Mouse (Mus musculus): ENCODE results near the gene Ltbp2. TPM values are rescaled to one million over a fixed set of nuclear protein-coding genes. Genes with fewer than 3 reads are reported as not detected.

Gene Ltbp2
- polyA plus RNA-seq, 1 experiment, result 19.7 TPM

- Histone ChIP-seq H3K79me2 (ENCODE audit: control insufficient read depth, insufficient read depth) (no peaks in the 10 kb centered on the region), H3K4me2 (ENCODE audit: low read depth) (no peak overlapping the region), H3K4me3 (no peak overlapping the region), H3K36me3 (ENCODE audit: control insufficient read depth, insufficient read depth) (no peaks in the 10 kb centered on the region), H3K27me3 (ENCODE audit: control insufficient read depth, insufficient read depth, insufficient read length) (no peaks in the 10 kb centered on the region), H3ac (ENCODE audit: control insufficient read depth, insufficient read length) (no peak overlapping the region)
- TF ChIP-seq REST (IDR thresholded peaks at IDR 0.05; ENCODE audit: insufficient read depth, insufficient read length), result no peak
- TF ChIP-seq CEBPB (IDR thresholded peaks at IDR 0.05; ENCODE audit: insufficient read depth, poor library complexity, severe bottlenecking), result no peak
- no peak for TF ChIP-seq E2F4 (IDR thresholded peaks at IDR 0.05; ENCODE audit: insufficient read depth)
- no peak for TF ChIP-seq TCF3 (IDR thresholded peaks at IDR 0.05; ENCODE audit: insufficient read length, low read depth)
- no peak for TF ChIP-seq USF1 (IDR thresholded peaks at IDR 0.05; ENCODE audit: low read depth)
- TF ChIP-seq MYOG (IDR thresholded peaks at IDR 0.05; ENCODE audit: control insufficient read depth in 1 of 3, insufficient read depth in 1 of 3, insufficient read length in 2 of 3, low read depth in 2 of 3), result no peak
- TF ChIP-seq POLR2A (IDR thresholded peaks at IDR 0.05; ENCODE audit: insufficient read length, low read depth), result no peak
- TF ChIP-seq MAX (IDR thresholded peaks at IDR 0.05; ENCODE audit: low read depth), result no peak
- TF ChIP-seq POLR2AphosphoS2 (IDR thresholded peaks at IDR 0.05; ENCODE audit: insufficient read length, low read depth), result no peak
- no peak for TF ChIP-seq MYOD1 (IDR thresholded peaks at IDR 0.05; ENCODE audit: control insufficient read depth in 1 of 3, insufficient read length in 2 of 3, low read depth in 2 of 3)
- TF ChIP-seq TCF12 (IDR thresholded peaks at IDR 0.05; ENCODE audit: insufficient read depth, poor library complexity, severe bottlenecking), result no peak
- no peak for TF ChIP-seq SRF (IDR thresholded peaks at IDR 0.05; ENCODE audit: control insufficient read depth, insufficient read length, low read depth)
These were observed 132.8 kb downstream of the Ltbp2 start for GRCm38 (mm10) chr12:84743496-84743895.

DNA sequence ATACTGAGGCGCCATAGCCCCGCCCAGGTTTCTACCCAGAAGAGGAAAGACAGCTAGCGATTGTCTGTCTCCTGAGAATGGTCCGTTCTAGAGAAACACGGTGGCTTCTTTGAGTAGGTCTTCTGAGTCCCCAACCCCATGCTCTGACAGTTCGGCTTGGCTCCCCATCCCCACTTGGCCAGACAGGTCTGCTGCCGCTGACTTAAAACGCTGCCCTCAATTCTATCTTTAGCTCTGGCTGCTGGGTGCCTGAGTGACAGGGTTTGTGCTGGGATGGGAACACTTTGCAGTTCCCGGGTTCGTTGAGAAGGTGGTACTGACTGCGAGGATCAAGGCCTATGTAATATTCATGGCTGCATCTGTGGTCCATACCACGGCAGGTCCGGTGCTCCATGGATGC lies 143.0 kb downstream of the Ltbp2 start:
- Histone ChIP-seq H3ac (ENCODE audit: control insufficient read depth, insufficient read length) (no peak overlapping the region), H3K36me3 (ENCODE audit: control insufficient read depth, insufficient read depth) (no peaks in the 10 kb centered on the region), H3K27me3 (ENCODE audit: control insufficient read depth, insufficient read depth, insufficient read length) (peaks cover 30% of the 10 kb centered on the region), H3K4me2 (ENCODE audit: low read depth) (no peak overlapping the region), H3K4me3 (no peak overlapping the region), H3K79me2 (ENCODE audit: control insufficient read depth, insufficient read depth) (no peaks in the 10 kb centered on the region)
- TF ChIP-seq MAX (IDR thresholded peaks at IDR 0.05; ENCODE audit: low read depth), result no peak
- TF ChIP-seq MYOG (IDR thresholded peaks at IDR 0.05; ENCODE audit: control insufficient read depth in 1 of 3, insufficient read depth in 1 of 3, insufficient read length in 2 of 3, low read depth in 2 of 3), result no peak
- no peak for TF ChIP-seq TCF3 (IDR thresholded peaks at IDR 0.05; ENCODE audit: insufficient read length, low read depth)
- TF ChIP-seq REST (IDR thresholded peaks at IDR 0.05; ENCODE audit: insufficient read depth, insufficient read length), result no peak
- TF ChIP-seq TCF12 (IDR thresholded peaks at IDR 0.05; ENCODE audit: insufficient read depth, poor library complexity, severe bottlenecking), result no peak
- no peak for TF ChIP-seq CEBPB (IDR thresholded peaks at IDR 0.05; ENCODE audit: insufficient read depth, poor library complexity, severe bottlenecking)
- TF ChIP-seq MYOD1 (IDR thresholded peaks at IDR 0.05; ENCODE audit: control insufficient read depth in 1 of 3, insufficient read length in 2 of 3, low read depth in 2 of 3), result no peak
- TF ChIP-seq USF1 (IDR thresholded peaks at IDR 0.05; ENCODE audit: low read depth), result no peak
- TF ChIP-seq E2F4 (IDR thresholded peaks at IDR 0.05; ENCODE audit: insufficient read depth), result no peak
- TF ChIP-seq POLR2AphosphoS2 (IDR thresholded peaks at IDR 0.05; ENCODE audit: insufficient read length, low read depth), result no peak
- TF ChIP-seq SRF (IDR thresholded peaks at IDR 0.05; ENCODE audit: control insufficient read depth, insufficient read length, low read depth), result no peak
- TF ChIP-seq POLR2A (IDR thresholded peaks at IDR 0.05; ENCODE audit: insufficient read length, low read depth), result no peak

Other genes with a start within 250 kb of the Ltbp2 start
- gene Vrtn, start 235.5 kb downstream of the Ltbp2 start, polyA plus RNA-seq (2012; fragmentation: generic; extraction: Trizol), result not detected
- not detected for gene Syndig1l, start 177.7 kb downstream of the Ltbp2 start, polyA plus RNA-seq (2012; fragmentation: generic; extraction: Trizol)
- 188 TPM for gene Npc2, start 103.4 kb downstream of the Ltbp2 start, polyA plus RNA-seq (2012; fragmentation: generic; extraction: Trizol)
- 51.2 TPM for gene Isca2, start 103.3 kb downstream of the Ltbp2 start, polyA plus RNA-seq (2012; fragmentation: generic; extraction: Trizol)
- gene Fcf1, start 94.4 kb upstream of the Ltbp2 start, polyA plus RNA-seq (2012; fragmentation: generic; extraction: Trizol), result 129 TPM
- 17.4 TPM for gene Arel1, start 94.4 kb upstream of the Ltbp2 start, polyA plus RNA-seq (2012; fragmentation: generic; extraction: Trizol)
- gene Ylpm1, start 119.8 kb upstream of the Ltbp2 start, polyA plus RNA-seq (2012; fragmentation: generic; extraction: Trizol), result 21.0 TPM
- 1.9 TPM for gene Prox2, start 234.2 kb upstream of the Ltbp2 start, polyA plus RNA-seq (2012; fragmentation: generic; extraction: Trizol)
- 219 TPM for gene Dlst, start 234.3 kb upstream of the Ltbp2 start, polyA plus RNA-seq (2012; fragmentation: generic; extraction: Trizol)